Mouse (Mus musculus) retina, embryonic 14.5 days (tissue): Measurements from ENCODE around the gene Grm8.

Source experiments
- DNase-seq: peaks from one replicate; pipeline ENCODE4 v3.0.0-alpha.2; 2015; ENCODE audit warnings: low spot score

Grm8 gene

GRCm38 (mm10) chr6:28040815-28041214 is 94.2 kb downstream of the Grm8 start:
- no peak for DNase-seq

- DNase-seq, result no peak
Measured at GRCm38 (mm10) chr6:28032006-28032405, 103.0 kb downstream of the Grm8 start.

- DNase-seq, result no peak
Measured at GRCm38 (mm10) chr6:28017653-28018052, 117.3 kb downstream of the Grm8 start.

GRCm38 (mm10) chr6:28007001-28007400 is 128.0 kb downstream of the Grm8 start:
- no peak for DNase-seq

GRCm38 (mm10) chr6:27997250-27997649 is 137.7 kb downstream of the Grm8 start:
- DNase-seq, result no peak

- no peak for DNase-seq
Measured at GRCm38 (mm10) chr6:27991241-27991640, 143.7 kb downstream of the Grm8 start.

- no peak for DNase-seq
Measured at GRCm38 (mm10) chr6:27982598-27982997, 152.4 kb downstream of the Grm8 start.

GRCm38 (mm10) chr6:27982021-27982420 is 153.0 kb downstream of the Grm8 start:
- DNase-seq, result peak; percentile 15

GRCm38 (mm10) chr6:27977361-27977760 is 157.6 kb downstream of the Grm8 start:
- DNase-seq, result no peak

- DNase-seq, result no peak
Measured at GRCm38 (mm10) chr6:27968859-27969258, 166.1 kb downstream of the Grm8 start.

- DNase-seq, result no peak
Measured at GRCm38 (mm10) chr6:27967037-27967436, 167.9 kb downstream of the Grm8 start.

- no peak for DNase-seq
Measured at GRCm38 (mm10) chr6:27965237-27965636, 169.7 kb downstream of the Grm8 start.

- no peak for DNase-seq
Measured at GRCm38 (mm10) chr6:27963887-27964286, 171.1 kb downstream of the Grm8 start.

- no peak for DNase-seq
Measured at GRCm38 (mm10) chr6:27956278-27956857, 178.6 kb downstream of the Grm8 start.

- DNase-seq, result no peak
Measured at GRCm38 (mm10) chr6:27951433-27951832, 183.5 kb downstream of the Grm8 start.

- DNase-seq, result no peak
Measured at GRCm38 (mm10) chr6:27928058-27928457, 206.9 kb downstream of the Grm8 start.

- peak; percentile 18 for DNase-seq
Measured at GRCm38 (mm10) chr6:27913281-27913680, 221.7 kb downstream of the Grm8 start.

- no peak for DNase-seq
Measured at GRCm38 (mm10) chr6:27904358-27904757, 230.6 kb downstream of the Grm8 start.

GRCm38 (mm10) chr6:27902224-27902623 is 232.8 kb downstream of the Grm8 start:
- DNase-seq, result no peak

- no peak for DNase-seq
Measured at GRCm38 (mm10) chr6:27901396-27901795, 233.6 kb downstream of the Grm8 start.

GRCm38 (mm10) chr6:27895153-27895552 is 239.8 kb downstream of the Grm8 start:
- no peak for DNase-seq

- DNase-seq, result no peak
Measured at GRCm38 (mm10) chr6:27892886-27893285, 242.1 kb downstream of the Grm8 start.

- DNase-seq, result no peak
Measured at GRCm38 (mm10) chr6:27888391-27888790, 246.6 kb downstream of the Grm8 start.

GRCm38 (mm10) chr6:27887922-27888321 is 247.1 kb downstream of the Grm8 start:
- DNase-seq, result no peak

- DNase-seq, result no peak
Measured at GRCm38 (mm10) chr6:27885786-27886185, 249.2 kb downstream of the Grm8 start.
